Mouse (Mus musculus) CD4-positive helper T cell, adult 2 months (primary cell): ENCODE data around the gene Ier2.
A peak's percentile ranks its signal among the peaks of the same experiment; 100 is the strongest.

Source experiments
- DNase-seq: peaks from one replicate; pipeline ENCODE4 v3.0.0-alpha.2; 2012; ENCODE audit warnings: low read depth, missing footprints, low spot score

Ier2 gene

GRCm38 (mm10) chr8:84663483-84664327 lies 1.1 kb upstream of the Ier2 start:
- peak; percentile 93 for DNase-seq

GRCm38 (mm10) chr8:84661961-84662571 lies 586 bp downstream of the Ier2 start:
- DNase-seq: no peak

DNA sequence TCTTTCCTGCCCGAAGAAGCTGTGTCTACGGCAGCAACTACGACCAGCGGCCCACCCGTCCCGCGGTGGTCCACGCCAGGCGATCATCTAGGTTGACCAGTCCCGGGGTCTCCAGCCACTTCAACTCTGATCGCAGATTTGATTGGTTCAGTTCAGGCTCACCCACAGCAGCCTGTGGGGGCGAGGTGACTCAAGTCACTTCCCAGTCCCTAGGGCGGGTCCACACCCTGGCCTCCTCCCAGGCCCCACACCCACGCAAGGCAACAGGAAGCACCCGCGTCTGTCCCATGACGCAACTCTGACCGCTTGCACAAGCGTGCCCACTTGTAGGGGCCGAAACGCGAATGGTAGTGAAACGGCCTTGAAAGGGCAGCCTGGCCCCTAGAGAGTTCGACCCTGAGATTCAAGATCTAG lies 1.2 kb downstream of the Ier2 start:
- DNase-seq: peak; percentile 89

GRCm38 (mm10) chr8:84660819-84661457 lies 1.7 kb downstream of the Ier2 start:
- DNase-seq: peak; percentile 71

- peak; percentile 90 for DNase-seq
These were observed 2.5 kb downstream of the Ier2 start for GRCm38 (mm10) chr8:84659936-84660818.

GRCm38 (mm10) chr8:84658951-84659350 lies 3.7 kb downstream of the Ier2 start:
- DNase-seq: peak; percentile 36

- no peak for DNase-seq
These were observed 5.0 kb downstream of the Ier2 start for GRCm38 (mm10) chr8:84657680-84658079.

DNA sequence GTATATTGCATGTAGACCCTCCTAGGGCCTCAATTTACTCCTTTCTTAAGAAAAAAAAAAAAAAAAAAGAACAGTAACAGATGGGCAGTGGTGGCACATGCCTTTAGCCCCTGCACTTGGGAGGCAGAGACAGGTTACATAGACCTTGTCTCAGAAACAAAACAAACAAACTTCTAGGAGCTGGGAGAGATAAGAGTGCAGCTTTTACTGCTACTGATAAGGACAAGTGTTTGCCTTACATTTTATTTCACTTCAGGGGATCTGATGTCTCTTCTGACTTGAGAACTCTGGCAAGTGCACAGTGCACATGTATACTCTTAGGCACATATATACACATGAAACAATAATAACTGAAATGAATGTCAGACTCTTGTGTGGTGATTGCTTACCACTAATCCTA lies 5.4 kb downstream of the Ier2 start:
- DNase-seq: no peak

DNA sequence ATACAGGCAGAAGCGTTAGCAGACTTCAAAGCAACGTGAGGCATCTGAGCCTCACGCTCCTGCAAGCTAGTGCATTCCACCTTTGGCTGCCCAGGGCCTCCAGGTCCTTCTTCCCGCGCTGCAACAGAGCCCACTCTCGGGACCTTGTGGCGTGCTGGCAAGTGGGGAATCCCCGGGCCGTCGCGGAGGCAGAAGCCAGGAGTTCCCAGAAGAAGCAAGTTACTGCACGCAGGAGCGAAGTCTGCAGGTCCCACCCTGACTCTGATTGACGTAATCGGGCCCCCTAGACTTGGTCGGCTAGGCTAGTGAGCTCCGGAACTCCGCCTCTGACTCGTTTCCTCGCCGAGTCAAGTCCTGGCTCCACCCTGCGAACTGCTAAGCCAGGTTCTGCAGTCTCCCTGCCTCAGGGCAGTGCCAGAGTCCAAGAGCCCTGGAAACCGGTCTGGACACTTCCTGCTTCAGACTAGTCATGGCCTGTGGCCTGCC lies 6.0 kb downstream of the Ier2 start:
- peak; percentile 83 for DNase-seq

DNA sequence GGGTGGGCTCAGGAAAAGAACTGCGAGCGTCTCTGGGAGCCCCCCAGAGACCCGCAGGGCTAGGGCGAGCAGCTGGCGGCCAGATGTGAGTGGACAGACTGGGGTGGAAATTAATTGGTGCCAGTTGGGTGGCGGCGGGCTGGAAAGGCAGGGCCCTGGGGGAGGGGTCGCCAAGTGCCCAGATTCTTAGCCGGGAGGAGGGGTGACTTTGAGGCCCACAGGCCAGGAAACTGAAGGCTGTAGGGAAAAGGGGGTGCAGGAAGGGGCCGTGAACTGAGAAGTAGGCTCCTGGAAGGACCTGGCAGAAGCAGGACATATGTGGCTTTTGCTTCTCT lies 6.5 kb downstream of the Ier2 start:
- peak; percentile 27 for DNase-seq

DNA sequence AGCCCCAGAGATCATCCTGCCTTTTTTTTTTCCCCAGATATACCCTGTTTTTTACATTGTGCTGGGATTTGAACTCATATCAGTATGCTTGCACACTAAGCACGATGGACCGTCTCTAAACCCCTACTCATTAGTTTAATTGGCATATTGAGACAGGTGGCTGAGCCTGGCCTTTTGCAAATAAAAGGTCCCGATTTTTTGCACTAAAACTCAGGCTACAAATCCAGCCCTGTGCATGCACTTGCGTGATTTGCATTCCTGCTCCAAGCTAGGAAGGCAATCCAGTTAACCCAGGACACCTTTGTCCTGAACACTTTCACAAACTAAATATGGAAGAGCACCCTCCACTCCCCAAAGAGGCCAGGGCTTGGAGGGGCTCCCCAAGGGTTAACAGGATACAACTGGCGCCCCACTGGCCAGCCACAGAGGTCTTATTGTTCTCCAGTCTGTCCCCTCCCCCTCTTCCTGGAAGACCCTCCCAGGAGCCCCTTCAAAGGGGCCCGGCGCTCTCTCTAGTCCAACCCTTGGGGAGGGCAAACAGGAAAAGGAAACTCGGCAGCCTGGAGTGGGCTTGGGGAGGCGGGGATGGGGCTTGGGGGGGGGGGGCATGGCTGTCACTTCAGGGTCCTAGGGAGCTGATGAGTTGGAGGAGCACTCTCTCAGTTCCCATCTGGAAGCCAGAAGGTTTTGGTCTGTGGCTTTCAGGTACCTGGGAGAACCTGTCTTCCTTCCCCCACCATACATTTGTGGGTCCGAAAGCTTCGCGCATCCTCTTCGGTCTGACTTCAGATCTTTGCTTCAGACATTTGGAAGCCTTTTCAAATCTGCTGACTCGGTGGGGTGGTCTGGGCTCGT lies 7.1 kb downstream of the Ier2 start:
- no peak for DNase-seq

GRCm38 (mm10) chr8:84654597-84654996 lies 8.1 kb downstream of the Ier2 start:
- DNase-seq: no peak

DNA sequence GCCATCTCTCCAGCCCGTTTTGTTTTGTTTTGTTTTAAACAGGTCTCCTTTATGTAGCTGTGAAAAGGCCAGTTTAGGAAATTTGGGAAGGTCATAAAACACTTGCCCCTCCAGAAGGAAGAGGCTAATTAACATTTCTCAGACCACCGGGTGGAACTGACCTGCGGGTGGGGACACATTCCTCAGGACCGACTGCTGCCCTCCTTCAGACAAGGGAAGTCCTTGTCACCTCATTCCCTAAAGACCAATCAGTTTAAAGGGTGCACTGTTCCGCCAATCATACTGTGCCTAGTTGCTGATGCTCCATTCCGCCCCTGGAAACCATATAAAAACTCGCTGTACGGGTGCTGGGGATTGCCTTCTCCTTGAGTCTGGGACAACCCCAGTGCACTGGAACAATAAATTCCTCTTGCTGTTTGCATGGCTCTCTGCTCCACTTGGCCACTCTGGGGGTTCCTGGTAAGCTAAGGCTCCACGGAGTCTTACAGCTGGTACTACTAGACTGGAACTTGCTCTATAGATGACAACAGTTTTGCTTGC lies 9.5 kb downstream of the Ier2 start:
- no peak for DNase-seq

- no peak for DNase-seq
These were observed 12.4 kb downstream of the Ier2 start for GRCm38 (mm10) chr8:84650213-84650612.

DNA sequence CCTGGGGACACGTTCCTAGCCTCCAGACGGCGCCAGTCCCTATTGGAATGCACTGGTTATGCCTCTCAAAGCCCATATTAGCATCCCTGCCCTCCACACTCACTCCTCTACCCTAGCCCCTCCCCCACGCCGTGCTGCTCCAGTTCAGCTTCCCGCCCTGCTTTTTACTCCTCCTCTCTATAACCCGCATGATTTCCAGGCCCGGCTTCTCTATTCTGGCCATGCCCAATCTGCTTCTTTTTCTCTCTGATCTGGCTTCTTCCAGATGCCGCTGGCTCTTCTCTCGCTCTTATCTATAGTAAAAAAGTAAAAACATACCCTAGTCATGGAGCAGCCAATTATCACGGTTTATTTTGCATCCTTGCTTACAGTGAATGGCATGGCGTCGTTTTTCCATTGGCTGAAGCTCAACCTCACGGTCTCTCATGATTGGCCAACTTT lies 15.2 kb downstream of the Ier2 start:
- DNase-seq: no peak

GRCm38 (mm10) chr8:84646800-84647199 lies 15.9 kb downstream of the Ier2 start:
- no peak for DNase-seq

DNA sequence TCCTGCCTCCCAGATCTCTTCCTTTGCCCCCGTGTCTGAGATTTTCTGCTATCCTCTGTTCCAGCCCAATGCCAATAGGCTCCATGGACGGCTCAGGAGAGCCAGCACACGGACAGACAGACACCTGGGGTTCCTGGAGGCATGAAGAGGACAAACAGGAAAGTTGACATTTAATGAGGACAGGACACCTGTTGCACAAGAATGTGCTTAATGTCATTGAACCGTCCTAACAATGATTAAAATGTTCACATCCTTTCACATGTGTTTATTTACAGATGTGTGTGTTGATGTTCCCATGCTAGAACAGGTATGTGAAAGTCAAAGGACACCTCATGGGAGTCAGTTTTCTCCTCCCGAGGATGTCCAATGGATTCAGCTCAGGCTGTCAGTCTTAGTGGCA lies 19.6 kb downstream of the Ier2 start:
- peak; percentile 0 for DNase-seq

DNA sequence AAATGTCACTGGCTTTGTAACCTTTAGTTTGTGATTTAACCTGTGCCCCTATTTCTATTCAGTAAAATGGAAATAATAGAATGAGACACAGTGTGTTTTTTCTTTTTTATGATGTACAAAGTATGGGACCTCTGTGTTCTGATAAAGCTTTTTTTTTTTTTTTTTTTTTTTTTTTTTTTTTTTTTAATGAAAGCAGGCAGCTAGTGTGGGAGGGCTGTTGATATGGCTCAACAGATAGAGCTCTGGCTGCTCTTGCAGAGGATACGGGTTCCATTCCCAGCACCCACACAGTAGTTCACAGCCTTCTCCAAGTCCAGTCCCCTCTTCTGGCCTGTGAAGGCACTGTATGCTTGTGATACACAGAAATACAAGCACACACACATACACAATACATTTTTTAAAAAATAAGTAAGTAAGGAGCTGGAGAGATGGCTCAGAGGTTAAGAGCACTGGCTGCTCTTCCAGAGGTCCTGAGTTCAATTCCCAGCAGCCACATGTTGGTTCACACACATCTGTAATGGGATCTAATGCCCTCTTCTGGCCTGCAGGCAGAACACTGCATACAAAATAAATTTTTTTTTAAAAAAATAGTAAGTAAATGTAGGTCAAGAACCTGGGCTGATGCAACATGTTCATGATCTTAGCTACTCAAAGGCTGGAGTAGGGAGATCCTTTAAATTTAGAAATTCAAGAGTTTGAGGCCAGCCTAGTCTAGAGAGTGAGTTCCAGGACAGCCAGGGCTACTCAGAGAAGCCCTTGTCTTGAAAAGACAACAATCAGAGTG lies 20.9 kb downstream of the Ier2 start:
- peak; percentile 14 for DNase-seq

GRCm38 (mm10) chr8:84640617-84641294 lies 21.9 kb downstream of the Ier2 start:
- DNase-seq: peak; percentile 13
